Comparison of ENCODE assay signal across 20 mouse cellular contexts in genomic region chr4:12784479-12784878, GRCm38 (mm10).
A peak's percentile ranks its signal among the peaks of the same experiment; 100 is the strongest.
DNase-seq lines count a peak whose midpoint lies in the region; ATAC-seq and TF ChIP-seq lines count a peak whose summit lies in the region.
"Had no signal": no experiment of that assay in that cellular context is flagged by ENCODE, and none has a peak within 500 bp of the region (broad histone marks: within the 10 kb centered on the region; RNA-seq: fewer than 3 reads in every experiment).

No protein-coding gene starts in this region.

- 57% methylated on average over 3 of the region's 3 CpGs for WGBS in midbrain, embryonic 16.5 days

- TF ChIP-seq POLR2A in CH12.LX (IDR thresholded peaks at IDR 0.05; ENCODE audit: low read depth, low read length): no peak

- H3K4me2 ChIP-seq in CH12.LX (ENCODE audit: insufficient read depth, low read depth, poor library complexity, severe bottlenecking): peak overlapping the region; percentile 84; the same call in 1 of the 2 replicates
- no peak overlapping the region for H3K4me2 ChIP-seq in midbrain, embryonic 16.5 days (ENCODE audit: low read length)
- H3K4me2 ChIP-seq: embryonic facial prominence, embryonic 13.5 days; heart, embryonic 11.5 days; heart, embryonic 15.5 days; hindbrain, embryonic 14.5 days had no signal

- in situ Hi-C loops in CH12.LX (cut with MboI; ENCODE audit: low pct_ligation_motif_present, low pct_unique_long_range_greater_than_20kb, low sequenced_read_pairs): no loop called here

- H3K36me3 ChIP-seq in CH12.LX (replicated peaks in 1 of 2; ENCODE audit: control insufficient read depth in 1 of 2, insufficient read depth in 1 of 2, low read length in 1 of 2): no peaks in the 10 kb centered on the region
- H3K36me3 ChIP-seq in midbrain, embryonic 16.5 days (ENCODE audit: control insufficient read depth, insufficient read depth, low read length): no peaks in the 10 kb centered on the region
- H3K36me3 ChIP-seq: embryonic facial prominence, embryonic 13.5 days; heart, embryonic 15.5 days had no signal

- H3K27me3 ChIP-seq in CH12.LX (replicated peaks): no peaks in the 10 kb centered on the region
- H3K27me3 ChIP-seq in midbrain, embryonic 16.5 days (ENCODE audit: control insufficient read depth, insufficient read depth, low read depth, low read length): no peaks in the 10 kb centered on the region
- H3K27me3 ChIP-seq: embryonic facial prominence, embryonic 13.5 days; heart, embryonic 15.5 days; Patski had no signal

- dilution Hi-C loops in CH12.LX (cut with MboI; ENCODE audit: extremely low pct_ligation_motif_present, extremely low pct_unique_long_range_greater_than_20kb, low sequenced_read_pairs): no loop called here

- no peak for TF ChIP-seq RAD21 in CH12.LX (IDR thresholded peaks at IDR 0.05; ENCODE audit: low read depth, low read length)

- TF ChIP-seq EP300 in CH12.LX (IDR thresholded peaks at IDR 0.05; ENCODE audit: low read length): no peak

- H3K4me1 ChIP-seq in CH12.LX (ENCODE audit: control insufficient read depth in 1 of 2, insufficient read depth in 2 of 2): peaks cover 23 to 59% of the 10 kb centered on the region in 2 experiments
- H3K4me1 ChIP-seq in midbrain, embryonic 16.5 days (ENCODE audit: control insufficient read depth, insufficient read depth, low read length): no peaks in the 10 kb centered on the region; the same call in 1 of the 2 replicates

- DNase-seq in cerebellum, postnatal 14 days: peak; percentile 14 to 48
- DNase-seq in cerebellum, postnatal 4 days (ENCODE audit: low spot score in 2 of 2): no peak
- DNase-seq in left cerebral cortex, postnatal 4 days: peak; percentile 19
- DNase-seq in left cerebral cortex, postnatal 36 days (ENCODE audit: low spot score in 2 of 2): no peak
- no peak for DNase-seq in CH12.LX (ENCODE audit: extremely low read depth)
- DNase-seq in kidney, postnatal 36 days: no peak
- DNase-seq: adrenal gland, postnatal 14 days; cerebellum, adult 2 months; cerebellum, postnatal 25 days; gastrocnemius, postnatal 10 days; heart, adult 18-20 months; heart, postnatal 14 days had no signal

- H3K9me3 ChIP-seq in CH12.LX (replicated peaks; ENCODE audit: low read length): no peaks in the 10 kb centered on the region
- no peaks in the 10 kb centered on the region for H3K9me3 ChIP-seq in midbrain, embryonic 16.5 days (replicated peaks; ENCODE audit: control insufficient read depth, low read length, poor library complexity, severe bottlenecking)
- H3K9me3 ChIP-seq: embryonic facial prominence, embryonic 13.5 days; heart, embryonic 15.5 days had no signal

- H3K9ac ChIP-seq in CH12.LX (ENCODE audit: insufficient read depth, low read depth): peak overlapping the region; percentile 66; the same call in 1 of the 2 replicates
- no peak overlapping the region for H3K9ac ChIP-seq in midbrain, embryonic 16.5 days (ENCODE audit: low read depth, low read length)
- H3K9ac ChIP-seq: embryonic facial prominence, embryonic 13.5 days; heart, embryonic 15.5 days; hindbrain, embryonic 14.5 days had no signal

- 0 out of 2 replicates have a peak, but pooled peaks have one; percentile 42 for ATAC-seq in midbrain, embryonic 16.5 days
- ATAC-seq: activated CD4-positive, CD25-positive, alpha-beta regulatory T cell, adult 4 months; forebrain, embryonic 14.5 days; Patski had no signal

- no peaks in the 10 kb centered on the region for H3K79me2 ChIP-seq in CH12.LX (replicated peaks; ENCODE audit: control insufficient read depth, extremely low read depth, insufficient read depth, poor library complexity, severe bottlenecking)

- peak overlapping the region; percentile 41; the same call in 1 of the 2 replicates for H3K27ac ChIP-seq in CH12.LX (ENCODE audit: insufficient read depth, low read depth)
- no peak overlapping the region for H3K27ac ChIP-seq in midbrain, embryonic 16.5 days (ENCODE audit: low read length)
- H3K27ac ChIP-seq: embryonic facial prominence, embryonic 13.5 days; heart, embryonic 15.5 days; hindbrain, embryonic 14.5 days had no signal

- H3K4me3 ChIP-seq in CH12.LX (replicated peaks in 1 of 3; ENCODE audit: low read depth in 2 of 3, low read length in 2 of 3, poor library complexity in 1 of 3): no peak overlapping the region
- H3K4me3 ChIP-seq in midbrain, embryonic 16.5 days (ENCODE audit: low read depth, low read length): no peak overlapping the region
- H3K4me3 ChIP-seq: embryonic facial prominence, embryonic 13.5 days; heart, embryonic 15.5 days had no signal

- intact Hi-C loops in left cerebral cortex, postnatal 4 days (cut with DNase I): no loop called here
- intact Hi-C loops in left cerebral cortex, postnatal 36 days (cut with DNase I): no loop called here

- TF ChIP-seq CTCF in CH12.LX (conservative IDR thresholded peaks at IDR 0.05 in 1 of 2, IDR thresholded peaks at IDR 0.05 in 1 of 2; ENCODE audit: low read depth in 2 of 2, low read length in 2 of 2): no peak

TF ChIP-seq in CH12.LX, 34 proteins besides CTCF, POLR2A, EP300 and RAD21:
- TF ChIP-seq MAFK (IDR thresholded peaks at IDR 0.05; ENCODE audit: insufficient replicate concordance, low read length): no peak
- TF ChIP-seq MEF2A (IDR thresholded peaks at IDR 0.05; ENCODE audit: borderline replicate concordance, low read depth, low read length): no peak
- TF ChIP-seq MYC (IDR thresholded peaks at IDR 0.05; ENCODE audit: low read depth, low read length): no peak
- no peak for TF ChIP-seq SIN3A (IDR thresholded peaks at IDR 0.05; ENCODE audit: low read length)
- no peak for TF ChIP-seq MAX (IDR thresholded peaks at IDR 0.05; ENCODE audit: low read length)
- no peak for TF ChIP-seq TBP (conservative IDR thresholded peaks at IDR 0.05; ENCODE audit: low read depth, low read length)
- TF ChIP-seq CHD1 (IDR thresholded peaks at IDR 0.05; ENCODE audit: low read depth, low read length): no peak
- no peak for TF ChIP-seq TCF12 (IDR thresholded peaks at IDR 0.05; ENCODE audit: low read depth, low read length)
- TF ChIP-seq ELF1 (IDR thresholded peaks at IDR 0.05; ENCODE audit: low read depth, low read length): no peak
- TF ChIP-seq JUN (IDR thresholded peaks at IDR 0.05; ENCODE audit: insufficient read depth, low read depth, low read length): no peak
- TF ChIP-seq NELFE (IDR thresholded peaks at IDR 0.05; ENCODE audit: low read depth, low read length): no peak
- no peak for TF ChIP-seq E2F4 (IDR thresholded peaks at IDR 0.05; ENCODE audit: insufficient replicate concordance, low read depth, low read length)
- no peak for TF ChIP-seq MAZ (IDR thresholded peaks at IDR 0.05; ENCODE audit: low read depth, low read length)
- no peak for TF ChIP-seq PAX5 (IDR thresholded peaks at IDR 0.05; ENCODE audit: low read length)
- TF ChIP-seq ZNF384 (IDR thresholded peaks at IDR 0.05; ENCODE audit: low read depth, low read length): no peak

Comparison
In these comparisons a context has a peak if more than half of its experiments do, and no peak if none do; other contexts are left out.
1. DNase-seq: peak in cerebellum, postnatal 14 days (2 of 2) and left cerebral cortex, postnatal 4 days (single experiment); none in cerebellum, postnatal 4 days (0 of 2), left cerebral cortex, postnatal 36 days (0 of 2), CH12.LX (single experiment) and kidney, postnatal 36 days (0 of 2).